Mouse (Mus musculus) monocyte, adult 5-6 weeks (primary cell): ENCODE data around the gene Rnf216. TPM values are rescaled to one million over a fixed set of nuclear protein-coding genes. Genes with fewer than 3 reads are reported as not detected.

Experiments
- ATAC-seq: fragments of 153-309, 156-312 bp; replicated peaks from 2 replicates; pipeline ENCODE4 v1.8.0; 2017; ENCODE audit warnings: mild to moderate bottlenecking; ENCODE audit not compliant: low TSS enrichment, insufficient number of reproducible peaks, severe bottlenecking, poor library complexity, low FRiP score
- total RNA-seq: library from RNA; stranded (forward); fragments of 200-1000, 200-491, 200-594 nt; gene quantifications from 3 replicates; pipeline ENCODE4 v1.2.3, GENCODE M21; 2017

The Rnf216 gene
- total RNA-seq, 1 experiment from 2014 or later = 120 TPM

DNA sequence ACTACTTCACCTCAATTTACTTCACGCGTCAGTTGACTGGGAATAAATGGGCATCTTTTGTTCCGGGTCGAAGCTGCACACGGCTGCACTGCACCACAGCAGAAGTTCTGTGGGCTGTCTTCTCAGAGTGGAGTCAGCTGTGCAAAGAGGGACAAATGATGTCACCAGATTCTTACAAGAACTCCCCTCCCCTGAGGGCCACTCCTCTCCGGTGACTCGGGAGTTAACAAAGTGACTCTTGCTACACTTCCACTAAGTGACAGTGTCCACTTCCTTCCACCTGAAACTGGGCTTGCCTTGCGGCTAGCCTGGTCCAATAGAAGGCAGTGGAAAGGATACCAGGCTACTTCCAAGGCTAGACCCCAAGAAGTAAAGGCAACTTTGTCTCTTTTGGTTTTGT is 9.3 kb upstream of the Rnf216 start:
- no peak for ATAC-seq

DNA sequence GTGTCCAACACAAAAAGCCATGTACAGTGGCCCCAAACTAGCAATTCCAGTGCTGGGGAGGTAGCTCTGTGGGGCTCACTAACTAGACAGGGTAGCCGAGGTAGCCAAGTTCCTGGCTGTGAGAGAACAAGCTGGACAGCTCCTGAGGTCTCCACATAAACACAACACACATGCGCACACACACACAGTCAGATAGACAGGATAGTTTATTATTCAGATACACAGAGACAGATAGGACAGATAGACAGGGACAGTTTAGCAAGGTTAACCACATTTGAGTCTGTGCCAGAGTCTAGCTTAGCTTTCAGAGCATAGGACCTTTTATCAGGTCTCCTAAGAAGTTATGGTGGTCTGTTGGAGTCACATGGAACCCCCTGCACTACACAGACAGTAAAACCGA is 6.0 kb downstream of the Rnf216 start:
- ATAC-seq = no peak

DNA sequence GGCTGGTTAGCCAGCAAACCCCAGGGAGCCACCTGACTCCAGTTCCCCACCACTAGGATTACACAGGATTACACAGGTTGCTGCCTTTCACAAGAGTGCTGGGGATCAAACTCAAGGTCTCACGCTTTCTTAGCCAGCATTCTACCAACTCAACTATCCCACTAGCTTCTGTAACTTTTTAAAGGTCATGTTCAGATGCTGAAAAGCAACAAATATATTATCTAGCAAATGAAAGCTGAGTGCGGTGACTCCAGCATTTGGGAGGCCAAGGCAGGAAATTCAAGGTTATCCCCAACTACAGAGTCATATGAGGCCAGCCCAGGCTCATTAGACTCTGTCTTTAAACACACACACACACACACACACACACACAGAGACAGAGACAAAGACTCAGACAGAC is 9.6 kb downstream of the Rnf216 start:
- ATAC-seq = no peak

DNA sequence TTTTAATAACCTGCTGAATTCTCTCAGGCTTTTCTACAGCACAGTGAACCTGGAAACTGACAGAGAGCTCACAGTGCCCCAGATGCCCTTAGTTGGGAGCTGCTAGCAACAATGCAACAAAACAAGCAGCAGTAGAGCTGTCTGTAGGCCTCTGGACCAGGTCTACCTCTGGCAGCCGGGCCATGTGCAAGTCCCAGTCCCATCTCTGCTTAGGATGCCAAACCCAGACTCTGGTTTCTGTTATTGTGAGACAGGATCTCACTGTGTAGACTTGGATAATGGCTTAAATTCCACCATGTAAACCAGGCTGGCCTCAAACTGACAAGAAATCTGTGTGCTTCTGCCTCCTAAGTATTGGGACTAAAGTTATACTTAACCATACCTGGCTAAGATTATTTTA is 11.2 kb downstream of the Rnf216 start:
- ATAC-seq = no peak

DNA sequence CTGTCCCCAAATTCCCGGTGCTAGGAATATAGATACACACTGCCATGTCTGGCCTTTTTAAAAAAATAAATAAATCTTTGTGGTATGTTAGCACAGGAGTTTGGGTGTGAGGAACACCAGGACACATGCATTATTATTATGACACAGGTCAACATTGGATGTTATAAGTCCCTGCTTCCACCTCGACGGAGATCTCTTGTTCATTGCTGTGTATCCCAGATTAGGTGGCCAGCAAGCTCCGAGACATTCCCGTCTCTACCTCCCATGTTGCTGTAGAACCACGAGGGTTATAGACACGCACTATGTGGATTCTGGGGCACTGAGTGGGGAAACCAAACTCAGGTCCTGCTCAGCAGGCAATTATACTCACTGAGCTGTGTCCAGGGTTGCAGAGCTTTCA is 17.5 kb downstream of the Rnf216 start:
- no peak for ATAC-seq

DNA sequence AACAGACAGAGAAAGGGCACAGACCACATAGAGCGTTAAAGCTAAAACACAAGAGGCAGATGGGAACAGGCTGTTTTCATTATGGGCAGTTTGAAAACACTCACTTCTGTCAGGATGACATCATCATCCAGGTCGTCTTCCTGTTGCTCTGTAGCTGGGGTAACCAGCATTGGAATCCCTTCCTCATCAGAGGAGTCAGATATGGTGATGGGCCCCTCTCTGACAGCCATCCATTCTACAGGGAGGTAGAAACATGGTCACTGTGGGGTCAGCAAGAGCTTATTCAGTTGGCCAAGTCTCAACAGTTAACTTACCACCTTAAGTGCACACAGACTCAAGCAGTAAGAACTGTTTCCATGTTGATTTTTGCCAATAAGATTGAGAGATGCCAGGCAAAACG is 19.9 kb downstream of the Rnf216 start:
- ATAC-seq = no peak

DNA sequence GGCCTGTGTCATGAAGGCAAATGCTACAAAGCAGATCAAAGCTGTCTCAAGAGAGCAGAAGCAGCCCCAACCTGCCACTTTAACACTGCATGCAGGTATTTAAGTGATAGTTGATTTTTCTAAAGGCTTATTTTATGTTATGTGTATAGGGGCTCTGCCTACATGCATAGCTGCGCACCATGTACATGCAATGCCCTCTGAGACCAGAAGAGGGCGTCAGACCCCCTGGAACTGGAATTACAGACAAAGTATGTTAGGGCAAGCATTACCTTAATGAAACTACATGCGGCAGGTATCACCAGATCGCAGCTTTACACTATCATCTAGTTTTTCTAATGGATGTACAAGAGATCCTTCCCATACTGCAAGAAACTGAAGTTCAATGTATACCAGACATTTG is 27.9 kb downstream of the Rnf216 start:
- ATAC-seq = no peak

DNA sequence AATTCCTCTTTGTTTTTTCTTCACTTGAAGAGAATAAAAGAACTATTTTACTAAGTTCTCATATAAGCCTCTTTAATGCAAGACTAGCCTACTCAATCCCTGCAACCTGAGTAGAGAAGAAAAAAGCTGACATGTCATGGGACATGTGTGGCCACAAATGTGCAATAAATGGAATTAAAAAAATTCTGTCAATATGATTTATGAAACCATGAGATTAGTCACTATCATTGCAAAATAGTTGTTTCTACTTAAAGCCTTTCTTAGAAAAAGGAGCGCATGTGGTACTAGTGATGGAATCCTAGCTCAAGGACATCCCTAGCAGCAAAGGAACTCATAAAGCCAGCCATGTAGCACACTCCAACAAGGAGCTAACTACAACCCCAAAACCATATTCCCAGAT is 33.0 kb downstream of the Rnf216 start:
- ATAC-seq = no peak

DNA sequence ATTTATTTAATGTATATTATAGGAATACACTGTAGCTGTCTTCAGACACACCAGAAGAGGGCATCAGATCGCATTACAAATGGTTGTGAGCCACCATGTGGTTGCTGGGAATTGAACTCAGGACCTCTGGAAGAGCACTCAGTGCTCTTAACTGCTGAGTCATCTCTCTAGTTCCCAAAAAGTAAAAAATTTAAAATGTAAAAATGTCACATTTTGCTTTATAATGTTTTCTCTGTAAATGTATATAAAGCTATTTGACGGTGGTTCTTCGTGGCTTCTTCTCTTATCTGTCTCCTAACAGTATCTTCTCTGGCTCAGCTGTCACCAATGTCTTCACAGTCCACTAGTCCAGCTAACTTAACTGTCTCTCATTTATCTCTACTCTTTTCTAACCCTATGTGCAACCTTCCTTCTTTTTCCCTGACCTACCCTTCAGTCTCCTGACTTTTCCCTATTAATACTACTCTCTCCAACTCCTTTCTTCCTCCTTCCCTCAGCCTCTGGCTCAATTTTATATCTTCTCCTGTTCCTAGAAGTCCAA is 36.1 kb downstream of the Rnf216 start:
- no peak for ATAC-seq

DNA sequence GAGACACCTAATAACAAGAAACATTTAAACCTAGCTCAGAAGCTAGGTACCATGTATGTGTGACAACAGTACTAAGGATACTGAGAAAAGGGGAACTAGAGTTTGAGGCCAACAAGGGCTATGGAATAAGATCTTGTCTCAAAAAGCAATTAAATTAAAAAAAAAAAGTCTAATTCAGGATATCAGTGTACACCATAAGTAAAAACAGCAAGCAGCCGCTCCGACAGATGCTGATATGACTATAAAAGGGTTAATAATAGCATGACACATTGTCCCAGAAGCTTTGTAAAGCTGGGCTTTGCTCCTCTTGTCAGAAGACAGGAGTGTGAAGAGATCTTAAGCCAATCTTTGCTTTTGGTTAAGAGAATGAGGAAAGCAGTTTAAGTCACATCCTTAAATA is 36.8 kb downstream of the Rnf216 start:
- no peak for ATAC-seq

DNA sequence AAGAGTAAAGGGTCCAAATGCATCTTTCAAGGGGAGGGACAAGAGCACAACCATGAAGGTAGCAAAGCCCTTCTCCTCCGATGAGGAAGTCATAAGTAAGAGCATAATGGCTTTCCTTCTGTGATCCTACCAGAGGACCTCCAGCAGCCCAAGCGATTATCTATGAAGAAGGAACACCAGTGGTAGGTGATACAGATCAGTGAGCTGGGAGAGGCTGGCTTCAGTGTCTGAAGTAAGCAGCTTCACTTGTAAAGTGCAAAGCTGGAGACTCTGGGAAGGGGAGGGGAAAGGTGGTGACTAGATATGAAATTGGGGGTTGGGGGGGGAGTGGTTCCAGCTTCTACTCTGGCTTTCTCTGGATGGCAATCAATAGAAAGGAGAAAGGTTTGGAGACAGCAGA is 43.7 kb downstream of the Rnf216 start:
- ATAC-seq = no peak

DNA sequence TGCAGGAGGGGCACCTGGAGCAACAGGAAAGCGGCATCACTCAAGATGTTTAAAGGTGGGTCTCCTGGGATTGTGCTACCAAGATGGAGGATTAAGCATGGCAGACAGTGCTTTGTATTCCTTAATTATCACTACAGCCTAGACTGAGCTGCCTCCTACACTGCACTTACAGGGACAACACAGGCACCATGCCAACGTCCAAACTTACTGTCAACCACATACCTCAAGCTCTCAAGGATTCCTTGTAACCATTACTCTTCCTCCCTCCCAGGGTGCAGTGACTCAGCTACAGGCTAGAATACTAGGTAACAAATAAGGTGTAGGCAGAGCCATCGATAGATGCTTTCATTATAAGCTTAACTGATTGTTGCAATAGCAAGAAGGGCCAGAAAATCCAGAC is 44.4 kb downstream of the Rnf216 start:
- ATAC-seq = no peak

DNA sequence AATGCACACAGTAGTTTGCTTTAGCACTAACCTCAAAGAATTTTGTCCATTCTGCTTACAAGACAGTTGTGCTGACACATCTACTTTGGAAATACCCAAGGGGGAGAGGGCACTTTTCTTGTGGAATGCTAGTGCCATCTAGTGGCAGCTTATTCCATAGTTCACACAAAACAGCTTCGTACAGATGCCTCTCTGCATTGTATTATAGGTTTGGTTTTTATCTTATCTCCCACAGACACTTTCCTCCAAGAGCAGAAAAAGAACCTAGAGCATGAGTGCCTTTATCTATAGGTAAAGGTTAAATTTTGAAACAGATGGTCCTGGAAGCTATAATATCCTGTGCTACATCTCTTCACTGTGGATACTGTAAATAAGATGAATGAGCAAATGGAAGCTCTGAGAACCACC is 46.2 kb downstream of the Rnf216 start:
- peak; percentile 79 for ATAC-seq

DNA sequence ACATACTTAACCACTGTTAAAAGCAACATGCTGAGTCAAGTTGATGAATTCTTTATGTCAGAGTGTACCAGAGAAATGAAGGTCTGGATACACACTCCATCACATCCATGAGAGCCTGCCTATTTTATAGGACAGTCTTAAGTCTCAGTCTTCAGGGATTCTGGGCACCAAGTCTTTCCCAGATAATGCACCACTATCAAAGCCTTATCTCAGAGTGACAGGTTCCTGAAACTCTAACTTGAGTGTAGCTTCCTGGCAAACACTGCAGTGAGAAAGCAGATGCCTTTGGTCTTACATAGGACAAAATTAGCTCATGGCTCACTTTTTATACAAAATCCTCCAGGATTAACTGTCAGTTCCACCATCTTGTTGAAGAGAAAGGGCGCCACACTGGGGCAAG is 46.7 kb downstream of the Rnf216 start:
- ATAC-seq = no peak

DNA sequence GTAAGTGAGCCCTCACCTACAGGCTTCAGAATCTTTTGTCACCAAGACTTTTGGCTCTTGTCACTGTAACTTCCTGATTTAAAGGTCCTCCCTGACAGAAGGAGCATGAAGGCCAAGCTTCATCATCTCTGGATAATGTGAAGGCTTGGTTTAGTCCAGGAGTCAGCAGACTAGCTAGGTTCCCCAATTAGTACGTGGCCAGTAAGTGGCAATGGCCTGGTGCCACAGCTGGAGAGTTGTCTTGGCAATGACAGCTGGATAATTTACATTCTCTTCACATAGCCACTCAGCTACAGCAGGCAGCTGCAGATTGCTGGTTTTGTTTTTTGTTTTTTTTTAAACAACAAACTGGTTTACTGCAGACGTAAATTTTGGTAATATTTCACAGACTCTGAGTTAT is 47.6 kb downstream of the Rnf216 start:
- ATAC-seq = no peak

DNA sequence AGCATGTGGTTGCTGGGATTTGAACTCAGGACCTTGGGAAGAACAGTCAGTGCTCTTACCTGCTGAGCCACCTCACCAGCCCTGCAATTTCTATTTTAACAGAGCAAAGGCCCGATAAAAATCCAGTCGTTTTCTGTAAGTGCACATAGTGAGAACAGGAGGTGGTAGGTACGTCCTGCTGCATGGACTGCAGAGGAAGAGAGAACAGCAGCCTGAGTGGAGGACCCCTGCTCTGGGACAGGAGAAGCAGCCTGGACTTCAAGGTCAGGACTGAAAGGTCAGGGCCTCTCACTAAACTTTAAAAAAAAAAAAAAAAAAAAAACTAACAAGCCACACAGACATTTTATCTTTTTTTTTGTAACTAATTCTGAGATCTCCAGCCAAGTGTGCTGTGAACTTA is 50.5 kb downstream of the Rnf216 start:
- ATAC-seq = no peak

DNA sequence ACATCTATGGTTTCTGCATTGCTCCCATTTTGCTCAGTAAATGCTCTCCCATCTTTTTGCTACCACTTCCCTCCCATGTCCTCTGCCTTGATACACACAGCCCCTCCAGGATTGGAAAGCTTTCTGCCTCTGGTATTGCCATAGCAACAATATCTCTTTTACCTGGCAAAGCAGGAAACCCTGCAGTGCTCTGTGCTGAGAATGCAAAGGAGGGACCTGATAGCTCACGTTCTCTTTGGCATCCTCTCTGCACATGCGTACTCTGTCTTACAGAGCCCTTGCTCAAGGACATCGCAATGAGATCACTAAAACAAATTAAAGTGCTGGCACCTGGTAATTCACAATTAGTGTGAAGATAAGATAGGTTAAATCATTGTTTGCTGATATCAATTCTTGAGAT is 51.3 kb downstream of the Rnf216 start:
- no peak for ATAC-seq

DNA sequence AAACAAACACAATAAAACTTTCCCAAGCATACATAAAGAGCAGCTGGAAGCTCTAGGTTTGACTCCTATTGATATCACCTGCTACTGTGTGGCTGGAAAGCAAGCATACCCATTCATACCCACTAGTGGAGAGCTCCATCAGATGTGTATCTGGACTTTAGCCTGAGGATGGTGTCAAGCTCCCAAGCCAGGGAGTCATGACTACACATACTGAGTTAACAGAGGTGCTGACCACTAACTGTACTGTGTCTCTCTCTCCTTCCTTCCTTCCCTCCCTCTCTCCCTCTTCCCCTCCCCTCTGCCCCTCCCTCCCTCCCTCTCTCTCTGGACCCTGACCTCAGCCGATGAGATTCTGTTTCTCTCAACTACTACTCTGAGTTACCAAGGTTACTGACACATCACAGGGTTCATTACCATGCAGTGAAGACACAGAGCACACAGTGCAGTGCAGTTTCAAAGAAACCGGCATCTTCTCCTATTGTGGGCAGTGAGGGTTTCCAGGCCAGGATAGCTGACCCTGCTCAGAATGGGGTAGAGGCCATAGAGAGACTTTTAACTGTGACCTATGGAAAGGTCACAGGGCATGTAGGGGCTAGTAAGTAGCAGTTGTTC is 51.9 kb downstream of the Rnf216 start:
- no peak for ATAC-seq

DNA sequence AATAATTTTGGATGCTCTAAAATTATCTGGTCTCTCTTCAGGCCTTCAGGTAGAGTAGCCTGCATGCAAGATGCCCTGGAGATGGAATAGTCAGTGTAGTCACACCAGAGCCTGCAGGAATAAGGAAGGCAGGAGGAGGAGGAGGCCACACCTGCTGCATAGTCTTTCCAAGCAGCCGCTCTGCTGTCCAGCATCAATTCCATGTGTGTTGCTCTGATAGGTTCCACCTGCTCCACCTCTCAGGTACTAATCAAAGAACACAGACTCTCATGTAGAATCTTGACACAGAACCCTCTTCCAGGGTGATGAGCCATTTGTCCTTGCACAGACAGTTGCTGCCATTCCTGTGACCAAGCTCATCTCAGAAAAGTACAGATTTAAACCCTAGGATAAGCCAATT is 52.8 kb downstream of the Rnf216 start:
- no peak for ATAC-seq

DNA sequence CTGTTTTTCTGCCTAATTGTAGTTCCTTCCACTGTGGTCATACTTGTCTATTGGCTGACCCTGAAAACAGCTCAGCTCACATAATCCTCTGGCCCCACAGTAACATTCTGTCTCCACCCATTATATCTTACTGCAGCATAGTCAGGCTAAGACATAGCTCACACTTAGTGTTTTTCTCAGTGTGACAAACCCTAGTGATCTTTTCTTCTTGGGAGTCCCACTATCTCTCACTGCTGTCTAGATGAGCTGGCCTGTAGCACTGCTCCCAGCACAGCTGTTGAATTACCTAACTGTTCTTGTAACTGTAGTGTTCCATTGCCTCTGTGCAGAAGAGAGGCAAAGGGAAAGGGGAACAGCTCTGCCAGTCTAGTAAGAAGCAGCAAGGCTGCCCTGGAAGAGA is 53.6 kb downstream of the Rnf216 start:
- ATAC-seq = no peak

DNA sequence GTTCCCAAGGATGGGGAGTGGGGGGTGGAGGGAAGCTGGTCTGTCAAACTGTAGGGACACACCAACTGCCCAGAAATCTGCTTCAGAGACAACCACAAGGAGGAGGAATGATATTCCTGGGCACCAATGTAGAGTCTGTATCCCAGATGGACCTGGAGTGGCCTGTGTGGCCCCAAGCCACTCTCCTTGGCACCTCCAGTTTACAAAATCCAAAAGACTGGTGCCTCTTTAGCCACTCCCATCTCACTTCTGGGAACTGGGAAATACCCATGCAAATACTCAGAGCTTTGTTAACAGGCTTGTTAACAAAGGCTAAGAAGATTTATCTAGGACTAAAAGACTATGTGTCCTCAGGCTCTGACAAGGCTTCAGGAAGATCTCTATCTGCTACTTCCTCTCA is 54.1 kb downstream of the Rnf216 start:
- no peak for ATAC-seq
